Mouse (Mus musculus): ENCODE data around the gene Rasl10a. TPM values are rescaled to one million over a fixed set of nuclear protein-coding genes. Genes with fewer than 3 reads are reported as not detected.

Rasl10a gene
- polyA plus RNA-seq (2014; fragmentation: Nextera tagmentation; extraction: Ambion mirVana) = 0.19 and 0.37 TPM in 2 replicates

DNA sequence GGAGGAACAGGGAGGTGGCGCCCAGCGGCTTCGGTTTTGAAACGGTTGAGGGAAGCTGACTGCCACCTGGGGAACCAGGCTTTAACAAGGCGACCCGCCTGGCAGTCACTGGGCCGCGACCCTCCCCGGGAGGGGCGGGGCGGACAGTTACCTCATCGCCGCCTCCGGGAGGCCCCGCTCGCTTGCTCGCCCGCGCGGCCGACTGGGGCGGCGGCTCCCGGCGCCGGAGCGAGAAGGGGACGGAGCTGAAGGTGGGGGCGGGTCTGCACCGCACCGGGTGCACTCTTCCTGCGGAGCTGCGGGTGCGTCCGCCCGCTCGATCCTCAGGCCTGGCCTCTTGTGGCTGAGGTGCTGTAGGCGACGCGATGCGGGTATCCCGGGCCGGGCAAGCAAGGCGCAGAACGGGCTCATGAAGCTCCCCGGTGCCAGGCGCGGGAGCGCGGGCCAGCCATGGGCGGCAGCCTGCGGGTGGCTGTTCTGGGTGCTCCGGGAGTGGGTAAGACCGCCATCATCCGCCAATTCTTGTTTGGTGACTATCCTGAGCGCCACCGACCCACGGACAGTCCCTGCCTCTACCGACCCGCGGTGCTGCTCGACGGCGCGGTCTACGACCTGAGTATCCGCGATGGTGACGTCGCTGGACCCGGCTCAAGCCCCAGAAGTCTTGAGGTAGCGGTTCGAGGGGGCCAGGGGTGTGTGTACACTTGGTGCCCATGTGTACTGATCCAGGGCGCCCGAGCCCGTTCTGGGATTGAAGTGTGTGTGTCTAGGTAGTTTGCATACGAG lies at the start of gene Rasl10a:
Gene Rasl10a (plus strand): TSS at position 273 of the 786 bp plus-strand sequence.
- Histone ChIP-seq H3K27ac (ENCODE audit: low read depth, low read length) (no peak within 1 kb of the TSS), H3K4me2 (peak within 1 kb of the TSS; percentile 70), H3K36me3 (ENCODE audit: control insufficient read depth, insufficient read depth, low read length) (no peaks in the 10 kb centered on the region), H3K9me3 (ENCODE audit: control insufficient read depth, low read length) (no peaks in the 10 kb centered on the region; the same call in 1 of the 2 replicates), H3K4me3 (ENCODE audit: low read depth, low read length) (peak within 1 kb of the TSS; percentile 36), H3K4me1 (ENCODE audit: control insufficient read depth, insufficient read depth, low read length) (peaks cover 47% of the 10 kb centered on the region), H3K9ac (ENCODE audit: low read length) (peak within 1 kb of the TSS; percentile 46), H3K27me3 (ENCODE audit: control insufficient read depth, insufficient read depth, low read length) (peaks cover 70% of the 10 kb centered on the region)
- DNase-seq (ENCODE audit: low spot score, missing footprints) (peak; percentile 93), ATAC-seq (ENCODE audit: low FRiP score) (no peak)
- WGBS = 2% methylated on average over 77 of the region's 77 CpGs

DNA sequence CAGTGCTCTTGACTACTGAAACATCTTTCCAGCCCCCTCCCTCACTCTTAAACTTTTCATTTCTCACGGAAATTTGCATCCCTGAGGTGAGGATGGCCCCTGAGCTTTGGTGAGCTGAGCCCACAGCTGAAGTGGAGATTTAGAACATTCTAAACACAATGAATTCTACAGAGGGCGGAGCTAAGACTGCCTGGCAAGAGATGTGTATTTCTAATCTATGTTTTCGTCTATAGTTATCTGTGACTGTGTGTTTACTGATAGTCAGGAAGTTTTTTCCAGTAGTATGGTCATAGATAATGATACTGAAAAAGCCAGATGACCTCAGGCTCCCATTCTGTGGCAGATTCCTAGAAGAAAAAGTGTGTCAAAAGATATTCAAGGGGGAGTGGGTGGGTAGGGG lies 49.1 kb upstream of the Rasl10a start:
- Histone ChIP-seq H3K9ac (ENCODE audit: low read length) (no peak overlapping the region), H3K4me3 (ENCODE audit: low read depth, low read length) (no peak overlapping the region), H3K4me2 (no peak overlapping the region), H3K4me1 (ENCODE audit: control insufficient read depth, insufficient read depth, low read length) (0 out of 2 replicates have a peak, but pooled peaks cover 2% of the 10 kb centered on the region), H3K27me3 (ENCODE audit: control insufficient read depth, insufficient read depth, low read length) (no peaks in the 10 kb centered on the region), H3K36me3 (ENCODE audit: control insufficient read depth, insufficient read depth, low read length) (no peaks in the 10 kb centered on the region; the same call in 1 of the 2 replicates), H3K9me3 (ENCODE audit: control insufficient read depth, low read length) (no peaks in the 10 kb centered on the region), H3K27ac (ENCODE audit: low read depth, low read length) (no peak overlapping the region)
- ATAC-seq (ENCODE audit: low FRiP score) (no peak), DNase-seq (ENCODE audit: low spot score, missing footprints) (no peak)
- 76% methylated on average over 3 of the region's 3 CpGs for WGBS

DNA sequence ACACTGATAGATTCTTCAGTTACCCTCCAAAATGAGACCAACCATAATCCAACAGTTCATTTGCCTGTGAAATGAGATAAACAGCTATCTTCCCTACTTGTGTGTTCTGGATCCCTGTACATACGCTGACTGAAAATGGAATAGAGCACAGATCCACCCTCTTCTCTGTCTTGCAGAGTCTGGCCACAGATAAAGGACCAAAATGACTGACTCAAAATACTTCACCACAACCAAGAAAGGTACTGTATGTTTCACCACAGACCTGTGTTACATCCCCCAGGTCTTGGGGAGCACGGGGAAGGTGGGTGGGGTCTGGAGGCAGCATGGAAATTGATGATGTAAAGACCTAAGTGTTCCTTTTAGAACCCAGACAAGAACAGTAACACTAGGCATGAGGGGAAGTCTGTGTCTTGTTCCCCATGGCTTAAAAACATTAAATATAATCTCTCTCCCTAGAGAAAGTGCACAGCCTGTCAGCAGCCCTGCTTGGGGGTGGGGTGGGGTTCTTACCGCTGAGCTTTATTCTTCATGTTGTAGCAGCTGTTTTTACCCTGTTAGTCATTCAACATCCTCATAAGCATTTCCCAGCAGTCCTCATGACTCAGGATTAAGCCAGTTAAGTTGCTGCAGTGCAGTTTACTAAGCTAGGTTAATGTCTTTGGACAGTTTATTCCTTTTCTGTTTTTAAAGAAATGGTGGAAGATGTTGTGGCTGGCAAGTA lies 48.4 kb upstream of the Rasl10a start:
- H3K27ac ChIP-seq (ENCODE audit: low read depth, low read length) = no peak overlapping the region
- no peak for DNase-seq (ENCODE audit: low spot score, missing footprints)
- no peak for ATAC-seq (ENCODE audit: low FRiP score)
- H3K36me3 ChIP-seq (ENCODE audit: control insufficient read depth, insufficient read depth, low read length) = no peaks in the 10 kb centered on the region; the same call in 1 of the 2 replicates
- 75% methylated on average over 3 of the region's 3 CpGs for WGBS
- 0 out of 2 replicates have a peak, but pooled peaks cover 2% of the 10 kb centered on the region for H3K4me1 ChIP-seq (ENCODE audit: control insufficient read depth, insufficient read depth, low read length)
- H3K9me3 ChIP-seq (ENCODE audit: control insufficient read depth, low read length) = no peaks in the 10 kb centered on the region
- no peak overlapping the region for H3K9ac ChIP-seq (ENCODE audit: low read length)
- no peak overlapping the region for H3K4me3 ChIP-seq (ENCODE audit: low read depth, low read length)
- no peak overlapping the region for H3K4me2 ChIP-seq
- H3K27me3 ChIP-seq (ENCODE audit: control insufficient read depth, insufficient read depth, low read length) = no peaks in the 10 kb centered on the region

DNA sequence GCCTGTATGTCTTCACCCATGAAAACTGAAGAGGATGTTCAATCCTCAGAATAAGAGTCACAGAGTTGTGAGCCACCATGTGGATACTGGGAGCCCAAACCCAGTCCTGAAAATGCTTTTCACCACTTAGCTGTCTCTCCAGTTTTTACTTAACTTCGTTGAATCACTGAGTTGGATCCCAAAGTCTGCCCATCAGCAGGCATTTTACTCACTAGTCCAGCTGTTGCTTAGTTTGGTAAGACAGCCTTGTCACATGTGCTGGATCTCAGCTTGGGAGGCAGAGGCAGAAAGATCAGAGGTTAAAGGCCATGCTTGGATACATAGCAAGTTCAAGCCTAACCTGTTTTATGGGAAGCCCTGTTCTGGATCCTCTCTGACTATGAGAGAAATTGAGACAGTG lies 47.7 kb upstream of the Rasl10a start:
- Histone ChIP-seq H3K27ac (ENCODE audit: low read depth, low read length) (no peak overlapping the region), H3K27me3 (ENCODE audit: control insufficient read depth, insufficient read depth, low read length) (no peaks in the 10 kb centered on the region), H3K9me3 (ENCODE audit: control insufficient read depth, low read length) (no peaks in the 10 kb centered on the region), H3K4me2 (no peak overlapping the region), H3K4me3 (ENCODE audit: low read depth, low read length) (no peak overlapping the region), H3K9ac (ENCODE audit: low read length) (no peak overlapping the region), H3K36me3 (ENCODE audit: control insufficient read depth, insufficient read depth, low read length) (no peaks in the 10 kb centered on the region; the same call in 1 of the 2 replicates), H3K4me1 (ENCODE audit: control insufficient read depth, insufficient read depth, low read length) (0 out of 2 replicates have a peak, but pooled peaks cover 2% of the 10 kb centered on the region)
- no peak for ATAC-seq (ENCODE audit: low FRiP score)
- WGBS = 81% methylated on average over 1 of the region's 1 CpGs
- DNase-seq (ENCODE audit: low spot score, missing footprints) = no peak

DNA sequence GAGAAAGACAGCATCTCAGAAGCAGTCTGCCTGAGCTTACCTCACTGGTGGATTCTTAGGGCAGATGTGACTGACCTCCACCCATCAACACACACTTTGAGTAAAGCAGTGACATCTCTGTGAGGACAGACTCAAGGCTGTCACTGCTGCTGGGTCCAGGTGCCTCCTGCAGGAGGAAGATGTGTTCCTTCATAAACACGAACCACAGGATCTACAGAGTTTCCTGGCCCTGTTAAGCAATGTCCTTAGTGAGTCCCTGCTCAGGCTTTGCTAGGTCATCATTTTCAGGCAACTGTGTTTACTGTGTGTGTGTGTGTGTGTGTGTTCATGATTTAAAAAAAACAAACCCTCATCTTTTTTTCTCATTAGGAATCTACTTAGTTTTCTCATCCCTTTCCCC lies 46.4 kb upstream of the Rasl10a start:
- Histone ChIP-seq H3K4me1 (ENCODE audit: control insufficient read depth, insufficient read depth, low read length) (0 out of 2 replicates have a peak, but pooled peaks cover 2% of the 10 kb centered on the region), H3K4me2 (no peak overlapping the region), H3K27me3 (ENCODE audit: control insufficient read depth, insufficient read depth, low read length) (no peaks in the 10 kb centered on the region), H3K9ac (ENCODE audit: low read length) (no peak overlapping the region), H3K9me3 (ENCODE audit: control insufficient read depth, low read length) (no peaks in the 10 kb centered on the region), H3K4me3 (ENCODE audit: low read depth, low read length) (no peak overlapping the region), H3K27ac (ENCODE audit: low read depth, low read length) (no peak overlapping the region), H3K36me3 (ENCODE audit: control insufficient read depth, insufficient read depth, low read length) (peaks cover 2% of the 10 kb centered on the region; the same call in 1 of the 2 replicates)
- 79% methylated on average over 1 of the region's 1 CpGs for WGBS
- no peak for DNase-seq (ENCODE audit: low spot score, missing footprints)
- no peak for ATAC-seq (ENCODE audit: low FRiP score)

DNA sequence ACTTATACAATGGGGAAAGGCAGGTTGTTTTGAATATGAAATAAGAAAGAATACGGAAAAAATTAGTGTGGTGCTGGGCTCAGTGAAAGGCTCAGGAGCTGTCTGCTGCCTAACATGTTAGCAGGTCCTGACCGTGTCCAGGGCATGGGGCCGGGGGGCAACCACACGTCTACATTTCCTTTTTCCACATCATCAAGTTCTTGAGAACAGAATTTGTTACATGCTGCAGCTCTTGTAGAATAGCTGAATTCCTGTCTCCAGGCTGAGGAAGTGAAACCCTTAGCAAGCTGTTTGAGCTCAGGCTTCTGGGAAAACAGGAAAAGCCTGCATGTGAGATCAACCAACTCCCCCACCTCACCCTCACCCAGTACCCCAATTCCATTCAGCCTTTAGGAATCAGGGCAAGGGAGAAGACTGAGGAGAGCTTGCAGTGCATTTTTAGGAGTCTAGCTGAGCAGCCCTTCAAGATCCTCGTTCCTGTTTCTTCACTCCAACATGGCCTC lies 45.7 kb upstream of the Rasl10a start:
- Histone ChIP-seq H3K4me3 (ENCODE audit: low read depth, low read length) (no peak overlapping the region), H3K36me3 (ENCODE audit: control insufficient read depth, insufficient read depth, low read length) (peaks cover 2% of the 10 kb centered on the region; the same call in 1 of the 2 replicates), H3K27me3 (ENCODE audit: control insufficient read depth, insufficient read depth, low read length) (no peaks in the 10 kb centered on the region), H3K9me3 (ENCODE audit: control insufficient read depth, low read length) (no peaks in the 10 kb centered on the region), H3K9ac (ENCODE audit: low read length) (no peak overlapping the region), H3K4me1 (ENCODE audit: control insufficient read depth, insufficient read depth, low read length) (0 out of 2 replicates have a peak, but pooled peaks cover 2% of the 10 kb centered on the region), H3K4me2 (no peak overlapping the region), H3K27ac (ENCODE audit: low read depth, low read length) (no peak overlapping the region)
- no peak for ATAC-seq (ENCODE audit: low FRiP score)
- DNase-seq (ENCODE audit: low spot score, missing footprints) = no peak
- 87% methylated on average over 5 of the region's 5 CpGs for WGBS

DNA sequence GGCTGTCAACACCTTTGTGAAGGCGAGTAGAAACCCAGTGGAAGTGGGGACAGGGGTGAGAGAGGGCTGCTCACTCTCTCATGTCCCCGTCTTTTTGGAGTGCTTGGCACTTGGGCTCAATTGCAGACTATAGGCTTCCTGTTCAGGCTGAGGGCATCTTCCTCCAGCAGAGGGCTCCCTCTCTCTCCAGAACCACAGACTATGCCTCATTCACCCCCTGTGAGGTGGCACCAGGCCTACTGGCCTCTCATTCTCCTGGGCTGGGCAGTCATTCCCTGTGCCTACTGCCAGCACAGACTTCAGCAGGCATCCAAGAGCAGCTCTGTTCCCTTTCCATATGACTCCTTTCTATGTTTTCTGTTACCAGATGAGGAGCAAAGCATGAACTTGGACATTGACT lies 42.2 kb upstream of the Rasl10a start:
- Histone ChIP-seq H3K36me3 (ENCODE audit: control insufficient read depth, insufficient read depth, low read length) (peaks cover 5% of the 10 kb centered on the region), H3K27me3 (ENCODE audit: control insufficient read depth, insufficient read depth, low read length) (no peaks in the 10 kb centered on the region), H3K4me2 (no peak overlapping the region), H3K9ac (ENCODE audit: low read length) (no peak overlapping the region), H3K9me3 (ENCODE audit: control insufficient read depth, low read length) (no peaks in the 10 kb centered on the region), H3K4me1 (ENCODE audit: control insufficient read depth, insufficient read depth, low read length) (no peaks in the 10 kb centered on the region), H3K4me3 (ENCODE audit: low read depth, low read length) (no peak overlapping the region), H3K27ac (ENCODE audit: low read depth, low read length) (no peak overlapping the region)
- 56% methylated on average over 2 of the region's 2 CpGs for WGBS
- no peak for DNase-seq (ENCODE audit: low spot score, missing footprints)
- ATAC-seq (ENCODE audit: low FRiP score) = no peak

DNA sequence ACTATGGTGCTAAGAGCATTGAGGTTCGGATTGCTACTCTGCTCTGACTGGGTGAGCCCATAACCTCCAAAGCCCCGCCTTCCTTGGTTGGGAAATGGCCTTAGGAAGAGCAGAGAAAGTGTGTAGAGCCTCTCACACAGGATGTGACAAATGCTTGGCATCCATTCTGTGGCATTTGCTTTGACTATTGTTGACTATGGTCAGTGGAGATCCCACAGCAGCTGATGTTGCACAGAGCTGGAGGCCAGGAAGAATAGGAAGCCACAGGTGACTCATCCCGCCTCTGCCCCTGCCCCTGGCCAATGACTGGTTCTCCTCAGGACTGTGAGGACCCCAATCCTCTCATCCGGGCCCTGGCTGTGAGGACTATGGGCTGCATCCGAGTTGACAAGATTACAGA lies 41.6 kb upstream of the Rasl10a start:
- H3K4me3 ChIP-seq (ENCODE audit: low read depth, low read length) = no peak overlapping the region
- H3K9me3 ChIP-seq (ENCODE audit: control insufficient read depth, low read length) = no peaks in the 10 kb centered on the region
- DNase-seq (ENCODE audit: low spot score, missing footprints) = no peak
- no peaks in the 10 kb centered on the region for H3K27me3 ChIP-seq (ENCODE audit: control insufficient read depth, insufficient read depth, low read length)
- H3K4me1 ChIP-seq (ENCODE audit: control insufficient read depth, insufficient read depth, low read length) = no peaks in the 10 kb centered on the region
- H3K36me3 ChIP-seq (ENCODE audit: control insufficient read depth, insufficient read depth, low read length) = peaks cover 5% of the 10 kb centered on the region
- H3K9ac ChIP-seq (ENCODE audit: low read length) = no peak overlapping the region
- WGBS = 91% methylated on average over 5 of the region's 5 CpGs
- no peak overlapping the region for H3K27ac ChIP-seq (ENCODE audit: low read depth, low read length)
- no peak for ATAC-seq (ENCODE audit: low FRiP score)
- no peak overlapping the region for H3K4me2 ChIP-seq

DNA sequence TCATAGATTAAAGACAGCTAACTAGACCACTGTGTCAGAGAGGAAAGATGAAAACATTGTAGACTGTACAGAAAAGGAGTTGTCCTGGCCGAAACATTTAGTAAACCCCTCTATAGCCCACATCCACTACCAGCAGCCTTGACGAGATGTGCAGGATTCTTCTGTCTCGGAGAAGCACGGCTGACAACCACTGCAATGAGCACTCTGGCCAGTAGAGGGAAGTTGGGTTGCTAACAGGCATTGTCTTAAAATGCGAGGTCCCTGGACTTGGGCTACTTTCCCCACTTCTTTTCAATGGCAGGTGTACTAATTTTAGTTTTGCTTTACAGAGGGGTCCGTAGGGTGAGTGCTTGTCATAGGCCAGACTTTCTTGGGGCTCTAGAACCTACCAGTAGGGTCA lies 40.4 kb upstream of the Rasl10a start:
- WGBS = 72% methylated on average over 6 of the region's 6 CpGs
- Histone ChIP-seq H3K27me3 (ENCODE audit: control insufficient read depth, insufficient read depth, low read length) (no peaks in the 10 kb centered on the region), H3K9ac (ENCODE audit: low read length) (no peak overlapping the region), H3K4me1 (ENCODE audit: control insufficient read depth, insufficient read depth, low read length) (no peaks in the 10 kb centered on the region), H3K9me3 (ENCODE audit: control insufficient read depth, low read length) (no peaks in the 10 kb centered on the region), H3K4me2 (no peak overlapping the region), H3K36me3 (ENCODE audit: control insufficient read depth, insufficient read depth, low read length) (peaks cover 5% of the 10 kb centered on the region; the same call in 1 of the 2 replicates), H3K4me3 (ENCODE audit: low read depth, low read length) (no peak overlapping the region), H3K27ac (ENCODE audit: low read depth, low read length) (no peak overlapping the region)
- DNase-seq (ENCODE audit: low spot score, missing footprints) (no peak), ATAC-seq (ENCODE audit: low FRiP score) (no peak)
